Mouse (Mus musculus) cortical plate, adult 2 months (tissue): ENCODE measurements around the gene Gm13277. TPM values are rescaled to one million over a fixed set of nuclear protein-coding genes. Genes with fewer than 3 reads are reported as not detected.
"Not testable (repeated sequence)": the region's sequence is repeated elsewhere in the genome, so short reads cannot be mapped to it uniquely, and the experiment has no call there.

Experiments
- H3K27ac ChIP-seq: fragments of 200-500 bp; 2 replicates; pipeline ENCODE4 v1.5.1; 2012; ENCODE audit warnings: low read length, control low read depth, inconsistent platforms; ENCODE audit not compliant: insufficient read depth
- H3K4me1 ChIP-seq: fragments of 200-500 bp; 2 replicates; pipeline ENCODE4 v1.6.1; 2011; ENCODE audit warnings: low read length; ENCODE audit not compliant: control insufficient read depth, insufficient read depth
- H3K4me3 ChIP-seq: fragments of 200-500 bp; 2 replicates; pipeline ENCODE4 v1.5.1; 2011; ENCODE audit warnings: mild to moderate bottlenecking, low read length, control low read depth; ENCODE audit not compliant: insufficient read depth
- CTCF ChIP-seq: fragments of 200-500 bp; IDR thresholded peaks from 2 replicates; pipeline ENCODE4 v1.5.1; 2011; ENCODE audit warnings: mild to moderate bottlenecking, control low read depth, low read length; ENCODE audit not compliant: insufficient read depth; ENCODE audit errors: extremely low read depth
- POLR2A ChIP-seq: fragments of 200-500 bp; IDR thresholded peaks from 2 replicates; pipeline ENCODE4 v1.6.1; 2011; ENCODE audit warnings: mild to moderate bottlenecking, low read length, control low read depth; ENCODE audit not compliant: insufficient read depth; ENCODE audit errors: extremely low read depth
- polyA plus RNA-seq: library from polyadenylated mRNA; depleted of rRNA; stranded (reverse); fragments of >200 nt; gene quantifications from 2 replicates; pipeline ENCODE4 v1.2.3, GENCODE M21; 2012; rRNA removed

The Gm13277 gene
- not detected in 2 replicates for polyA plus RNA-seq

DNA sequence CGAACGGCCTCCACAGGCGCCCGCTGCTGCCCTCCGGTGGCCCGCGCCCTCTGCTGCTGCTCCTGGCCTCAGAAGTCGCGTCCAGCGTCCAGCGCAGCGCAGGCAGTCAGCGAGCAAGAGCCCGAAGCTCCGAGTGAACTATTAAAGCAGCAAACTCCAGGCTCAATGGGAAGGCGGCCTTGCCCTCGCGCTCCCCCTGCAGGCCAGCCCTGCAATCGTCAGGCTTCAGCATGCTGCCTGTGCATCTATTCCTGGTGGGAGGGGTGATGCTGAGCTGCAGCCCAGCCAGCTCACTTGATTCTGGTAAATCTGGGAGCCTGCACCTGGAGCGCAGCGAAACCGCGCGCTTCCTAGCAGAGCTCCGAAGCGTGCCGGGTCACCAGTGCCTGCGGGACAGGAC is at the start of gene Gm13277:
Gene Gm13277, plus strand, starts transcription at position 231 of the 400 bp plus-strand sequence.
- H3K4me3 ChIP-seq, H3K27ac ChIP-seq, H3K4me1 ChIP-seq: not testable (repeated sequence)
- TF ChIP-seq CTCF: peak; percentile 26; the same call in 1 of the 2 replicates

- no peak for TF ChIP-seq CTCF
- no peak for TF ChIP-seq POLR2A
- Histone ChIP-seq H3K27ac (no peak overlapping the region), H3K4me1 (no peaks in the 10 kb centered on the region), H3K4me3 (no peak overlapping the region)
Measured at GRCm38 (mm10) chr4:88739036-88739435, 49.4 kb upstream of the Gm13277 start.

- H3K27ac ChIP-seq: no peak overlapping the region
- TF ChIP-seq CTCF (no peak), POLR2A (no peak)
- H3K4me1 ChIP-seq: no peaks in the 10 kb centered on the region
- no peak overlapping the region for H3K4me3 ChIP-seq
Measured at GRCm38 (mm10) chr4:88741426-88741825, 47.0 kb upstream of the Gm13277 start.

DNA sequence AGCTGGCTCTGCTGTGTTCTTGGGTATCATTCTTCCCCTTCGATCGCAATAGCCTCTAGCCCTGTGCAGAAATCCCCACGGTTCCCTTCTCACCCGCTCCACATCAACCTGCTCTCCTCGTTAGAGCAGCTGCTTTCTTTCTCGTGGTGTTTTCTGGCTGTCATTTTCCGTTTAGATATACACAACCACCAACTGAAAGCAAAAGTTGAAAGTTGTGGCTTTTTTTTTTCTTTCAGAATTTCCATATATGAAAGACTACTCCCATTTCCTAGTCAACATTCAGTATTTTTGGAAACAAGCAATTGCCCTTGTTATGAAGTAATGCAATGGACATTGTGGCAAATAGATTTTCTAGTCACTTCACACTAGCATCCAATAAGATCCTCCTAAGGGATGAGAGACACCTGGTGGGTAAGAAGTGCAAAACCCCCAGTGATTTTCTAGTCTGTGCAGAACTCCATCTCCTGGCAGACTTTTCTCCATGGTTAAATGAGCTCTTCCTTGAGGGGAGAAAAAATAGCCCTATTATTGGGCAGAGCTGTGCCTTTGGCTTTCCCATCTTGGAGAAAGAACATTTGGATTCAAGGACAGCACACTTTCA is 45.6 kb upstream of the Gm13277 start:
- no peak overlapping the region for H3K27ac ChIP-seq
- H3K4me3 ChIP-seq: no peak overlapping the region
- TF ChIP-seq POLR2A (no peak), CTCF (0 out of 2 replicates have a peak, but pooled peaks have one; percentile 4)
- no peaks in the 10 kb centered on the region for H3K4me1 ChIP-seq

DNA sequence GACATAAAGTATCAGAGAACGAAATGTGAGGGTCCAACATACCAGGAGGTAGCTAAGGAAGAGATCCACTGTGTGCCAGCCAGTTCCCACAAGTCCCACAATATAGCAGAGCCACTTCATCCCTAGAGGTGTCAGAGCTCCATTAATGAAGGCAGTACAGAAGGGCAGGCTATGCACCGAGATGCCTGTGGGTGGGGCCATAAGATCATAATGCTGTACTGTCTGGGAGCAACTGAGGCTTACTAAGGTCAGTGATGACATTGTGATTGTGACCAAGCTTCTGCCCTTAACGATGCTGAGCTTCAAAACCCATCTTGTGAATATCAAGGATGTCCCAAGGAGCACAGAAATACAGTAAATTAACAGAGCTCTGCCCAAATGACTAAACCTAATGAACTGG is 44.2 kb upstream of the Gm13277 start:
- H3K27ac ChIP-seq: no peak overlapping the region
- TF ChIP-seq POLR2A: no peak
- TF ChIP-seq CTCF: no peak
- H3K4me3 ChIP-seq: no peak overlapping the region
- no peaks in the 10 kb centered on the region for H3K4me1 ChIP-seq

DNA sequence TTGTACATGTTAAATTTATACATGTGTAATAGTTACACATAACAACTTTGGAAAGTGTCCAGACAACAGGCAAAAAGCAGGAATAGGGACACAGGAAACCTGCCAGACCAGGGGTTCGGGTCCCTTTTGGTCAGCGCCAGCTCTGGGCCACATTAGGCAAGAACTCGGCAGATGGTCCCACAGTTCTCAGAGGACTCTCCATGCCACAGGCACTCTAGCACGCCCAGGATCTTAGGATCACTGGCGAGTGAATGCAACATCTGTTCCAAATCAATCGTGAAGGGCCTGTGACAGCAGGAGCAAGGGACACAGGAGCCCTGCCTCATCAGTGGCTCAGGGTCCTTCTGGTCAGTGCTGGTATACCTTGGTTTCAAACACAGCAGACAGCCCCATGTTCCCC is 38.5 kb upstream of the Gm13277 start:
- no peak overlapping the region for H3K27ac ChIP-seq
- no peak overlapping the region for H3K4me3 ChIP-seq
- TF ChIP-seq CTCF: no peak
- no peak for TF ChIP-seq POLR2A
- H3K4me1 ChIP-seq: no peaks in the 10 kb centered on the region

DNA sequence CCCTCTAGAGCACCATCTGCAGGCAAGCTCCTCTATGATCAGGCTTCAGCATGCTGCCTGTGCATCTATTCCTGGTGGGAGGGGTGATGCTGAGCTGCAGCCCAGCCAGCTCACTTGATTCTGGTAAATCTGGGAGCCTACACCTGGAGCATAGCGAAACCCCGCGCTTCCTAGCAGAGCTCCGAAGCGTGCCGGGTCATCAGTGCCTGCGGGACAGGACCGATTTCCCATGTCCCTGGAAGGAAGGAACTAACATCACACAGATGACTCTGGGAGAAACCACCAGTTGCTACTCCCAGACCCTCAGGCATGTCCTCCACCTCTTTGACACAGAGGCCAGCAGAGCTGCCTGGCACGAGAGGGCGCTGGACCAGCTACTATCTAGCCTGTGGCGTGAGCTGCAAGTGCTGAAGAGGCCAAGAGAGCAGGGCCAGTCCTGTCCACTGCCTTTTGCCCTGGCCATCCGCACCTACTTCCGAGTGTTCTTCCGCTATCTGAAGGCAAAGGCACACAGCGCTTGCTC is 33.6 kb upstream of the Gm13277 start, which contains the start of gene Gm13271:
Gene Gm13271, plus strand, starts transcription at position 51 of the 523 bp plus-strand sequence.
- not testable (repeated sequence) for H3K4me1 ChIP-seq, H3K4me3 ChIP-seq, H3K27ac ChIP-seq

GRCm38 (mm10) chr4:88756581-88757513 is 31.6 kb upstream of the Gm13277 start:
- not testable (repeated sequence) for H3K27ac ChIP-seq, H3K4me1 ChIP-seq
- peak overlapping the region; percentile 54 for H3K4me3 ChIP-seq

- peak overlapping the region; percentile 54; the same call in 1 of the 2 replicates for H3K4me3 ChIP-seq
- H3K27ac ChIP-seq: not testable (repeated sequence)
- TF ChIP-seq CTCF (peak; percentile 67), POLR2A (peak; percentile 16; the same call in 1 of the 2 replicates)
Measured at GRCm38 (mm10) chr4:88757628-88758031, 30.8 kb upstream of the Gm13277 start.

DNA sequence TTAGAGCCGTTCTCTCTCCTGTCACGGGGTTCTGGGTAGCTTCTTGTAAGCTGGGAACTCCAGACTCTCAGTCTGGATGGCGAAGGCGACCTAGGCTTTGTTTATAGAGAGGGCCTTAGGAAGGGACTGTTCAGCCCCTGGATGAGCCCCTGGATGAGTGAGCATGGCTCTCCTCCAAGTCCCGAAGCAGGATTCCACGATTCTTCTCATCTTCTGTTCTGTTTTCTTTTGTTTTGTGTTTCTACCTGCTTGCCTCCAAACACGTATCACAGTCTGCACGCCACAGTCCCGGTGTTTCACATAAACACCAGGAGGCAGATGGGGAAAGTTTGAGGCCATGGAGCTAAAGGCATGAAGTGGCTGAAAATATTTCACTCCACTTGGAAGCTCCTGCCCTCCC is 29.7 kb upstream of the Gm13277 start:
- H3K4me1 ChIP-seq, H3K27ac ChIP-seq, H3K4me3 ChIP-seq: not testable (repeated sequence)

More at GRCm38 (mm10) chr4:88757628-88758031, 30.8 kb upstream of the Gm13277 start:
- H3K4me1 ChIP-seq: not testable (repeated sequence)

- H3K4me3 ChIP-seq, H3K27ac ChIP-seq, H3K4me1 ChIP-seq: not testable (repeated sequence)
Measured at GRCm38 (mm10) chr4:88759610-88760268, 28.7 kb upstream of the Gm13277 start, which contains the start of gene Gm13283. Gene Gm13283 (plus strand): TSS chr4:88760119.
